Mouse (Mus musculus) embryonic facial prominence, embryonic 15.5 days (tissue): ENCODE results near the gene Unc5c. TPM values are rescaled to one million over a fixed set of nuclear protein-coding genes. Genes with fewer than 3 reads are reported as not detected.

Experiments used
- ATAC-seq: fragments of 200-750 bp; cut with Nextera tagmentation; 2 replicates; pipeline ENCODE4 v1.8.0; 2017; ENCODE audit warnings: low read depth, moderate TSS enrichment; ENCODE audit not compliant: insufficient number of reproducible peaks, low FRiP score, low TSS enrichment
- H3K27ac ChIP-seq: fragments of 300-500 bp; sonication (generic); replicated peaks from 2 replicates; pipeline ENCODE4 v1.5.1; 2015; ENCODE audit warnings: mild to moderate bottlenecking, inconsistent platforms
- H3K27me3 ChIP-seq: fragments of 300-500 bp; sonication (generic); 2 replicates; pipeline ENCODE4 v1.6.1; 2015; ENCODE audit warnings: inconsistent platforms
- H3K36me3 ChIP-seq: fragments of 300-500 bp; sonication (generic); 2 replicates; pipeline ENCODE4 v1.6.1; 2015; ENCODE audit warnings: mild to moderate bottlenecking, inconsistent platforms
- H3K4me1 ChIP-seq: fragments of 300-500 bp; sonication (generic); 2 replicates; pipeline ENCODE4 v1.6.1; 2015; ENCODE audit warnings: inconsistent platforms
- H3K4me2 ChIP-seq: fragments of 300-500 bp; sonication (generic); replicated peaks from 2 replicates; pipeline ENCODE4 v1.6.1; 2015; ENCODE audit warnings: mild to moderate bottlenecking, inconsistent platforms
- H3K4me3 ChIP-seq: fragments of 300-500 bp; sonication (generic); replicated peaks from 2 replicates; pipeline ENCODE4 v1.5.1; 2015; ENCODE audit warnings: mild to moderate bottlenecking, inconsistent platforms
- H3K9ac ChIP-seq: fragments of 300-500 bp; sonication (generic); 2 replicates; pipeline ENCODE4 v1.6.1; 2015; ENCODE audit warnings: inconsistent platforms
- H3K9me3 ChIP-seq: fragments of 300-500 bp; sonication (generic); replicated peaks from 2 replicates; pipeline ENCODE4 v1.6.1; 2016; ENCODE audit warnings: inconsistent platforms
- WGBS: fragments of 180-500 bp; shearing (Covaris S2); methylation state at CpG from one replicate; pipeline ENCODE4 v1.1.7; 2015; 5-methylcytosine and 5-hydroxymethylcytosine counted together
- polyA plus RNA-seq: library from polyadenylated mRNA; unstranded; fragments of >200 nt; fragmentation: Nextera tagmentation; extraction: Ambion mirVana; gene quantifications from 2 replicates; pipeline ENCODE4 v1.2.1, GENCODE M21; 2015

Gene Unc5c
- polyA plus RNA-seq, 1 experiment from 2014 or later = 6.7 TPM

DNA sequence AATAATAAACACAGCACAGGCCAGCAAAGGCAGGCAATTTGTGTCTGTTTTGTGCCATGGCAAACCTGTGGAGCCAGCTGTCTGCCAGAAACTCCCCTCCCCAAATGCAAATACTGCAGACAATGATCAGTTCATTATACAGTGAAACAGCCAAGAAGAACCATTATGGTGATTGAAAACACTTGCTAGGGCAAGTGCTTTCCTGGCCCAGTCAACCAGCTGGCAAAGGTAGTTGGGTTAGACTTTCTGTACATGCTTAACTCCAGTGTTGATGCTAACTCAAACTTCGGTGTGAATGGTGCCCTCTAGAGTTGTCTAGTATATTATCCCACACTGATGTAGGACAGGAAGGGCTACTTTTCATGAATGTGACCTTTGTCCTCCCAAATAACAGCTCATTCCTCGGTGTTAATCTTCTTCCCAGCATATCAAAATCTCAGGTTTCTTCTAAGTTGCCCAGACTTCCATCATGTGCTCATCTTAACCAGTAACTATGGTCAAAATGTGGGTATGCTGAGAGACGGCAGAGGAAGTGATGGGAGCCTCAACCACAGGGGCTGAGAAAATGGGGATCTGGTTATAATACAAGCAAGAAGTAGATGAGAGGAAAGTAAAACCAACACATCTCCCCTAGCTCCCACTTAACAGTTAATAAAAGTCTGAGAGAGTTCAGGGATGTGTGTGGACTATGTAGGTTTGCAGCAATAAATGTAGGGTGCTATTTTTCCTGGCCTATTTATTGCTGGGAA is 194.2 kb downstream of the Unc5c start:
- no peak overlapping the region for H3K4me3 ChIP-seq
- H3K36me3 ChIP-seq = no peaks in the 10 kb centered on the region
- H3K27ac ChIP-seq = no peak overlapping the region
- H3K9ac ChIP-seq = no peak overlapping the region
- no peak for ATAC-seq
- H3K9me3 ChIP-seq = no peaks in the 10 kb centered on the region
- no peak overlapping the region for H3K4me2 ChIP-seq
- no peaks in the 10 kb centered on the region for H3K4me1 ChIP-seq
- no peaks in the 10 kb centered on the region for H3K27me3 ChIP-seq
- WGBS = 35% methylated on average over 3 of the region's 3 CpGs

DNA sequence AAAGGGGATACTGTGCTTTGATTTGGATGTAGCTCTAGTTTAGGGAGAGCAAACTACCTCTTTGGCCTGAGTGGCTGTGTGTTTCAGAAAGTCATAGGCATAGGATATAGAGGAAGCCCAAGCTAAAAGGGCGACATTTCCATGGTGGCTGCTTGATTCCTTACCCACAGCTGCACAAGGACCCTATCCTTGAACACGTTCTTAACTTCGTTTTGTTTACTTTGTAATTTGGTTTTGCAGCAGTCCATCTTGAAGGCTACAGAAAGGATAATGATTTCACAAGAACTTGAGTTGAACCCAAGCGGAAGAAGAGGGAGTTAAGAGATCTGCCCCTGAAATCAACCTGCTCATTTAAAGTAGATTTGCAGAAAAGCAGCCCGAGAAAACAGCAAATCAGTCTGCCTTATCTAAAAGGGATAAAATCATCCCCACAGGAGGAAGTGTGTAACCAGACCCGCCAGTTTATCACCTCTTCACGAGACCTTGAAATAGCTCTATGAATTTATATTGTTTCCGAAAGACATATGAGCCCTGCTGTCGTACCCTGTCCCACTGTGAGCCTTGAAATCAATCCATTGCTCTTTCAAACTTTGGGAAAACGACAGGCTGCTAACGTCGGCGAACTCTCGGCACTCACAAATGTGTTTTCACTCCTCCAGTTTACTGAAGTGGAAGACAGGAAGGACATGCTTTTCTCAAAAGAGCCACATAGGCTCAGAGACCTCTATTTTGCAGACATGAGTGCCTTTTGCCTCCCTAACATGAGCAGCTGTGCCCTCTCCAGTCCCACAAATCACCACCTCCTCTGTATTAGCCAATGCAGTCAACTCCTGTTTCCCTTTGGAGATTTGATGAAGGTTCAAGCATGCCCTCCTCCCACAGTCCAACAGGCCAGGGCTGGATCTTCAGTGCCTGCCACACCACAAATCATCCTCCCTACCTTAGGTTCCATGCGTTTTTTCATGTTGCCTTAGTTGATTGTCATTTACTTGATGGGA is 195.3 kb downstream of the Unc5c start:
- no peak overlapping the region for H3K4me3 ChIP-seq
- WGBS = 51% methylated on average over 15 of the region's 15 CpGs
- H3K36me3 ChIP-seq = no peaks in the 10 kb centered on the region
- no peaks in the 10 kb centered on the region for H3K9me3 ChIP-seq
- H3K4me2 ChIP-seq = no peak overlapping the region
- H3K9ac ChIP-seq = no peak overlapping the region
- H3K27me3 ChIP-seq = no peaks in the 10 kb centered on the region
- H3K27ac ChIP-seq = no peak overlapping the region
- no peak for ATAC-seq
- no peaks in the 10 kb centered on the region for H3K4me1 ChIP-seq

DNA sequence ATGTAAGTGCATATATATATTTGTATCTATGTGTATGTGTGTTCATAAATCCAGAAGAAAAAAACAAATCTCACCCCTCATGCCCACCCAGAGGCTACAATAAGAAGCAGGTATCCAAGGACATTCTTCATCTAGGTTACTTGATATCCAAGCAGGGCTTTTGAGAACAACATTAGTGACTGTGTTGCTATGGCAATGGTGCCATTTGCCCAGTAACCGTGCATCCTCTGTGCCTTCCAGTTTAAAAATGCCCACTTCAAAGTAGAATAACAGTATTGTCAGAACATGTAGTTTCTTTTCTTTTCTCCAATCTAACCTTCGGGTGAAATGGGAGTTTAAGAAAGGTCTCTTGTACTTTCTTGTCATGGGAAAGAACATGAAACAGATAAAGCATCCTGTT is 224.1 kb downstream of the Unc5c start:
- 54% methylated on average over 2 of the region's 2 CpGs for WGBS
- Histone ChIP-seq H3K27me3 (no peaks in the 10 kb centered on the region), H3K4me1 (no peaks in the 10 kb centered on the region), H3K9ac (no peak overlapping the region), H3K9me3 (no peaks in the 10 kb centered on the region), H3K27ac (no peak overlapping the region), H3K36me3 (no peaks in the 10 kb centered on the region), H3K4me2 (no peak overlapping the region), H3K4me3 (no peak overlapping the region)
- no peak for ATAC-seq

DNA sequence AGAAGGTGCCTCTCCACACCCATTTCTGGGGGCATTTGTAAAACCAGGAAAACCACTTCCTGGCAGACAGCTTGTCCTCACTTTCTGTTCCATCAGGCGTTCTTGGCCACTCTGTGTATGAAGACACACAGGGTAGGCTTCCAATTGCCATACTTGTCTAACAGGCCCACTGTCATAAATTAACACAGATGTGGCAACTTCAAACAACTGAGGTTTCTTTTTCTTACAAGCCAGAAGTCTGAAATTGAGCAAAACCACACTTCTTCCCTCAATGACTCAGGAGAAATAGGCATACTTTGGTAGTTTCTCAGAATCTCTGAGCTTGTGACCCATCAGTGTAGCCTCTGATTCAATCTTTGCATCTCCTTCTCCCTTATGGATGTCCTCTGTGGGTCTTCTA is 225.7 kb downstream of the Unc5c start:
- no peak overlapping the region for H3K9ac ChIP-seq
- no peak overlapping the region for H3K4me3 ChIP-seq
- H3K36me3 ChIP-seq = no peaks in the 10 kb centered on the region
- no peak for ATAC-seq
- no peaks in the 10 kb centered on the region for H3K27me3 ChIP-seq
- no peaks in the 10 kb centered on the region for H3K9me3 ChIP-seq
- H3K4me1 ChIP-seq = no peaks in the 10 kb centered on the region
- H3K4me2 ChIP-seq = no peak overlapping the region
- 61% methylated on average over 1 of the region's 1 CpGs for WGBS
- H3K27ac ChIP-seq = no peak overlapping the region

DNA sequence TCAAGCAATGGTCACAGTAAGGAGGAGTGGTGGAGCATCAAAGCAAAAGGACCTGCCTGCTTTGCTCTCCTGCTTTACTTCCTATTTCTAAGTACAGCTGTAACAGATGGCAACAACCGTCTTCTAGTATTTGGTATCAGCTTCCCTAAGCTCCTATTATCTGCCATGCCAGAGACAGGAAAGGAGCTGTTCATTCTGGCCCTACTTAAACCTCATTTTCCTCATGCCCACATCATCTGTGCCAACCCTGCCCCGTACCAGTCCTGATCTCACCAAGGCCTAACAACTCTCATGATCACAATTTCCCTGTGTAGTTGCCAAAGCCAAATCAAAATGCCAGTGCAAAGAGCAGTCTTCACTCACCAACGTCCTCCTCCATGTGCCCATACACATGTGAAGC is 226.4 kb downstream of the Unc5c start:
- Histone ChIP-seq H3K4me1 (no peaks in the 10 kb centered on the region), H3K36me3 (no peaks in the 10 kb centered on the region), H3K27me3 (no peaks in the 10 kb centered on the region), H3K4me2 (no peak overlapping the region), H3K4me3 (no peak overlapping the region), H3K9ac (no peak overlapping the region), H3K27ac (no peak overlapping the region), H3K9me3 (no peaks in the 10 kb centered on the region)
- WGBS = 70% methylated on average over 3 of the region's 3 CpGs
- no peak for ATAC-seq

DNA sequence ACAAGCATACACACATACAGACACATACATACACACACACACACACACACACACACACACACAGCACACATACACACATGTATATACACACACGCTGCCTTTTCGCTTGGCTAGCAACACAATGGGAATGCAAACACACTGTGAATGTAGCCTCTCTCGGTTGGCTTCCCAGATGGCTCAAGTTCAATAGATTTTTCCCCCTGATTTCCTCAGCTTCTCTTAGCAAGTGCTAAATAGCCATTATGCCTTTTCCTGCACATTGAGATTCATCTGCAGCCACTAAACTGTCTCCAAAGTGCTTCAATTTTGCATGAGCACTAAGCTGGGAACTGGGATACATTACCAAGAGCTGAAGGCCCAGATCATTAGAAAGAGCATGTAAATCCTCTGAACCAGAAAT is 226.8 kb downstream of the Unc5c start:
- ATAC-seq = no peak
- Histone ChIP-seq H3K27me3 (no peaks in the 10 kb centered on the region), H3K4me3 (no peak overlapping the region), H3K9me3 (no peaks in the 10 kb centered on the region), H3K9ac (no peak overlapping the region), H3K4me1 (no peaks in the 10 kb centered on the region), H3K36me3 (no peaks in the 10 kb centered on the region), H3K27ac (no peak overlapping the region), H3K4me2 (no peak overlapping the region)
- 81% methylated on average over 3 of the region's 3 CpGs for WGBS

DNA sequence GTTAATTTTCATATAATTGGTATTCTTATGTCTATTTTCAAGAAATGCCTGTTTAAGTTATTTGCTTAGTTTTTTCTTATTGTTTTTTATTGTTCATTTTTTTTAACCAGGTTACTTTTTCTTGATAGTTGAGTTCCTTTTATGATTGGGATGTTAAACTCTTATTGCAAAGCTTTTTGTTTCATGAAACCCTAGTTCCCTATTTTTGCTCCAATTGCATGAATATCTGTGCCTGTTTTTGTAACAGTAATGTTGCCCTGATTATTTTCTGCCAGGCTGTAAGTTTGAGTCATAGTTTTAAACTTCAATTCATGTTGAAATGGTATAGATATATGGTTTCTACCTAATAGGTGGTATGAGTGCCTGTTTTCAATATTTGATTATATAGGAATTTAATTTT is 234.2 kb downstream of the Unc5c start:
- H3K4me3 ChIP-seq = no peak overlapping the region
- H3K4me1 ChIP-seq = no peaks in the 10 kb centered on the region
- no peaks in the 10 kb centered on the region for H3K27me3 ChIP-seq
- H3K9me3 ChIP-seq = no peaks in the 10 kb centered on the region
- no peaks in the 10 kb centered on the region for H3K36me3 ChIP-seq
- no peak for ATAC-seq
- no peak overlapping the region for H3K4me2 ChIP-seq
- no peak overlapping the region for H3K9ac ChIP-seq
- H3K27ac ChIP-seq = no peak overlapping the region

DNA sequence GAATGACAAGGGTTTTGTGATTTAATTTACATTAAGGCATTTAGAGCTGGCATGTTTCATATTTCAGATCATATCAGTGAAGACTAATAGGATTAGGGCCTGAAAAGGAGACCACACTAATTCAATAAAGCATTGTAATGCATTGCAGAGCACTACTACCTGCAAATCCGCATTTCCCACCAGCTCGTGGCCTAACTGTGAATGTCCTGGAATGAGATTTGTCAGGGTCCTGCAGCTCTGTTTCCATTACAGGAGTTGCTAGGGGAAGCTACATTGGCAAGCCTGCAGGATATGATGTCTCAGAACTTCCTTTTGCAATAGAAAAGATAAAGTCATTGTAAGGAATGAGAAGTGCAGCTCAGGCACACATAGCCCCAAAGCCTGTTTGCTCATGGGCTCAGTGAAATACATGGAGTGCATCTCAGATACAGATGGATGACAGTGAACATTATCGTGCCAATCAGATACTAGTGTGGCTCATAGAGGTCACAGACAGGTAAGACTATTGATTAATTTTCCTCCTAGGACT is 236.4 kb downstream of the Unc5c start:
- WGBS = 53% methylated on average over 3 of the region's 3 CpGs
- no peaks in the 10 kb centered on the region for H3K9me3 ChIP-seq
- H3K4me1 ChIP-seq = no peaks in the 10 kb centered on the region
- H3K27me3 ChIP-seq = no peaks in the 10 kb centered on the region
- ATAC-seq = no peak
- H3K9ac ChIP-seq = no peak overlapping the region
- H3K36me3 ChIP-seq = no peaks in the 10 kb centered on the region
- no peak overlapping the region for H3K4me2 ChIP-seq
- H3K27ac ChIP-seq = no peak overlapping the region
- H3K4me3 ChIP-seq = no peak overlapping the region

DNA sequence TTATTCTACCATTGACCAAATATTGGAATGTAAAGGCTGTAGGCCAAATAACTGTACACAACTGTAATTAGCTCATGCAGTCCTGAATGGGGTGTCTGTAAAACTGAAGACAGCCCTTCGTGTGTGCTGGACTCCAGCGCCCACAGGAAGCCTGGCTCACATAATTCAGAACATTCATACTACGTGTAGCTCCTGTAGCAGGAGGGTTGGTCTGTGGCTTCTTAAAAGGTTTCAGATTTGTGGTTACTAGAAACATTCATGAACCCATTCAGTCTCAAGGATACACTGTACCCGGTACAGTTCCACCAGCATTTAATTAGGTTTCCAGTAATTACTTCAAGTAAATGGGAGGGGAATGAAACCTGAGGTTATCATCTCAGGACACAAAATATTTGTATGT is 246.6 kb downstream of the Unc5c start:
- Histone ChIP-seq H3K36me3 (no peaks in the 10 kb centered on the region), H3K4me2 (no peak overlapping the region), H3K4me3 (no peak overlapping the region), H3K4me1 (no peaks in the 10 kb centered on the region), H3K27me3 (no peaks in the 10 kb centered on the region), H3K9ac (no peak overlapping the region), H3K27ac (no peak overlapping the region), H3K9me3 (no peaks in the 10 kb centered on the region)
- WGBS = 28% methylated on average over 4 of the region's 4 CpGs
- ATAC-seq = peak; percentile 69; the same call in 1 of the 2 replicates

DNA sequence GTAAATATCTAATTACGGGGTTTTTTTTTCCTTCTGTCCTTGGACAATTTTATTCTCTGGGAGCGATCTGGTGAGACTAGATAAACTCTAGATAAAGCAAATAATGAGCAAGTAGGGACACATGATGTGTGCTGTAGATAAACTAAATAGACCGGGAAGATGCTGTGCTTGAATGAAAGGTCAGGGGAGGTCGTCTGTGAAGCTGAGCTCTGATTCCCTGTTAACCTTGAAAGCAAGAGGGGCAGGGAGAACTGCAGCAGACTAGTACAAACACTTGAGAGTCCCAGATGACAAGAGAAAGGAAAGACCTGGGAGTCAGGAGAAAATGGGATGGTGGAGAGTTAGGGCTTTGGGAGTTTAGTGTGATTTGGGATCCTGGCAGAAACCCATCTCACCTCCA is 251.4 kb downstream of the Unc5c start:
- H3K27ac ChIP-seq = no peak overlapping the region
- no peaks in the 10 kb centered on the region for H3K36me3 ChIP-seq
- H3K9me3 ChIP-seq = no peaks in the 10 kb centered on the region
- H3K27me3 ChIP-seq = no peaks in the 10 kb centered on the region
- ATAC-seq = no peak
- 48% methylated on average over 4 of the region's 4 CpGs for WGBS
- H3K4me2 ChIP-seq = no peak overlapping the region
- H3K4me1 ChIP-seq = no peaks in the 10 kb centered on the region
- H3K9ac ChIP-seq = no peak overlapping the region
- no peak overlapping the region for H3K4me3 ChIP-seq

DNA sequence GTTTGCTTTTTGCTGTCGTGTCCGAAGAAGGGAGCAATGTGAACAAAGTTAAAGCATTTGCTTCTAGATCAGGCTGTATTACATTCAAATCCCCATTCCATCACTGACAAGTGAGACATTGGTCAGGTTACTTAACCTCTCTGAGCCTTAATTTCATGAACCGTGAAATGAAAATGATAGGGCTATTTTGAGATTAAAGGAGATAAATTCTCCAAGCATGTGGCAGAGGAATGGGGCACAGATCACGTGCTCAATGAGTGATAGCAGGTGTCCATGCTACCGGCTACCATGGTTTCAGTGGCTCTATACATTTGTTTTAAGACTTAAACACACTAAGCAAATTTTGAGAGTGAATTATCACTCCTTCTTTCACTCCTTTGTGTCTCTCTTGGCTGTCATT is 254.0 kb downstream of the Unc5c start:
- Histone ChIP-seq H3K27ac (no peak overlapping the region), H3K4me2 (no peak overlapping the region), H3K4me3 (no peak overlapping the region), H3K9ac (no peak overlapping the region), H3K36me3 (no peaks in the 10 kb centered on the region), H3K4me1 (no peaks in the 10 kb centered on the region), H3K9me3 (no peaks in the 10 kb centered on the region), H3K27me3 (no peaks in the 10 kb centered on the region)
- no peak for ATAC-seq
- 62% methylated on average over 5 of the region's 5 CpGs for WGBS
